Mouse (Mus musculus): Measurements from ENCODE around the gene Psmd4.

- TF ChIP-seq CTCF (IDR thresholded peaks at IDR 0.05; ENCODE audit: extremely low read depth, insufficient read length, insufficient replicate concordance, low read depth, low read length) (no peak), POLR2A (IDR thresholded peaks at IDR 0.05; ENCODE audit: low read depth, low read length) (no peak)
Observed at GRCm38 (mm10) chr3:95046462-95047057, 4.1 kb upstream of the Psmd4 start.

All from small intestine, adult 2 months (tissue).